Mouse (Mus musculus): ENCODE results near the gene Safb2. TPM values are rescaled to one million over a fixed set of nuclear protein-coding genes. Genes with fewer than 3 reads are reported as not detected.

The Safb2 gene
- polyA plus RNA-seq, 1 experiment, result 35.3 TPM

- Histone ChIP-seq H3K27me3 (ENCODE audit: control insufficient read depth, insufficient read depth, insufficient read length) (no peaks in the 10 kb centered on the region), H3K79me2 (ENCODE audit: control insufficient read depth, insufficient read depth) (no peaks in the 10 kb centered on the region), H3ac (ENCODE audit: control insufficient read depth, insufficient read length) (no peak overlapping the region), H3K4me2 (ENCODE audit: low read depth) (no peak overlapping the region), H3K4me3 (no peak overlapping the region), H3K36me3 (ENCODE audit: control insufficient read depth, insufficient read depth) (peaks cover 2% of the 10 kb centered on the region)
- TF ChIP-seq E2F4 (IDR thresholded peaks at IDR 0.05; ENCODE audit: insufficient read depth), result no peak
- peak; percentile 79 for TF ChIP-seq POLR2AphosphoS2 (IDR thresholded peaks at IDR 0.05; ENCODE audit: insufficient read length, low read depth)
These were observed 25.9 kb downstream of the Safb2 start for GRCm38 (mm10) chr17:56558448-56558847.

DNA sequence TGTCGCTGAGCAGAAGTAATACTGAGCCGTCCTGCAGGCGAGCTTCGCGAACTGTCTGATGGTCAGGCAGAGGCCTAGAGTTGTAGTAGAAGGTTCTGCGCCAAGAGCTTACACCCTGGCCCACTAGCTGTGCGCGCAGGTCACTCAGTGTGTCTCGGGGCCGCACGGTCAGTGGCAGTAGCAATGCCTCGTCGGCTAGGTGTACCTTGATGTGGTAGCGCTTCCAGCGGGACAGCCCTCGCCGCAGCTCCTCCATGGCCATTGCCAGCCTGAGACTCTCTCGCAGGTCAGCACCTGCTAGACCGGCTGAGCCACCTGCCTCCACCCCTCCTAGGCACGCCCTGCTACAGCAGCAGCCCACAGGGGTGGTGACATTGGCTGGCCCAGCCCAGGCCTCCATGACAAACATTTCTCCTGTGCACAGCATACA is 30.2 kb downstream of the Safb2 start, which contains the start of gene Gm20219:
Gene Gm20219 (minus strand): TSS at position 266 of the 430 bp plus-strand sequence.
- Histone ChIP-seq H3K4me2 (ENCODE audit: low read depth) (no peak within 1 kb of the TSS), H3K36me3 (ENCODE audit: control insufficient read depth, insufficient read depth) (no peaks in the 10 kb centered on the region), H3K27me3 (ENCODE audit: control insufficient read depth, insufficient read depth, insufficient read length) (no peaks in the 10 kb centered on the region), H3K4me3 (no peak within 1 kb of the TSS), H3ac (ENCODE audit: control insufficient read depth, insufficient read length) (no peak within 1 kb of the TSS), H3K79me2 (ENCODE audit: control insufficient read depth, insufficient read depth) (no peaks in the 10 kb centered on the region)
- TF ChIP-seq TCF3 (IDR thresholded peaks at IDR 0.05; ENCODE audit: insufficient read length, low read depth), result no peak
- TF ChIP-seq CEBPB (IDR thresholded peaks at IDR 0.05; ENCODE audit: insufficient read depth, poor library complexity, severe bottlenecking), result no peak
- TF ChIP-seq E2F4 (IDR thresholded peaks at IDR 0.05; ENCODE audit: insufficient read depth), result no peak
- TF ChIP-seq USF1 (IDR thresholded peaks at IDR 0.05; ENCODE audit: low read depth), result no peak
- peak; percentile 26 for TF ChIP-seq POLR2AphosphoS2 (IDR thresholded peaks at IDR 0.05; ENCODE audit: insufficient read length, low read depth)
- TF ChIP-seq MAX (IDR thresholded peaks at IDR 0.05; ENCODE audit: low read depth), result no peak

DNA sequence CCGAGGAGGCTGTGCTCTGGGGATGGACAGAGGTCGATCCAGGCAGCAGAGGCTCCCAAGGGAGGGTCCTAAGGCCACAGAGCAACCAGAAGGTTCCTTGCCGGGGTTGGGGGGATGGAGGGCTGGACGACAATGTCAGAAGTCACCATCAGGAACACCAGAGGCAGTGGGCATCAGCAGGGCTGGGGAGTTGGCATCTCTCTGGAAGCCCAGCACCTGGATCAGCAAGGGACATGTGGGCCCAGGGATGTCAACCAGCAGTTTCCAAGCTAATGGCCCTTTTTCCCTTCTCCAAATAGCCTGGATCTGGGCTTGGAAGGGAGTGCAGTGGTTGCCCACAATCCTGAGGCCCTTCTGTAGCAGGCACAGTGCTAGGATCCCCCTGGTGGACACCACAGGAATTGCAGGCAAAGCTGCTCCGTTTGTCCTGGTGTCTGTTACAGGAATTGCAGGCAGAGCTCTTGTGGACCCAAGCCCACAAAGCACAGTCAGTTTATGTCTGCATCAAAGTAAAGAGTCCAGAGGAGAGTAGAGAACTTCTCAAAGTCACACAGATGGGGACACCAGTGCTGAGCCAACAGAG is 31.5 kb downstream of the Safb2 start:
- H3K4me2 ChIP-seq (ENCODE audit: low read depth), result no peak overlapping the region
- no peaks in the 10 kb centered on the region for H3K79me2 ChIP-seq (ENCODE audit: control insufficient read depth, insufficient read depth)
- H3K27me3 ChIP-seq (ENCODE audit: control insufficient read depth, insufficient read depth, insufficient read length), result no peaks in the 10 kb centered on the region
- H3K36me3 ChIP-seq (ENCODE audit: control insufficient read depth, insufficient read depth), result no peaks in the 10 kb centered on the region
- no peak overlapping the region for H3K4me3 ChIP-seq
- H3ac ChIP-seq (ENCODE audit: control insufficient read depth, insufficient read length), result no peak overlapping the region
- TF ChIP-seq CEBPB (IDR thresholded peaks at IDR 0.05; ENCODE audit: insufficient read depth, poor library complexity, severe bottlenecking), result no peak
- TF ChIP-seq MYOG (IDR thresholded peaks at IDR 0.05; ENCODE audit: control insufficient read depth in 1 of 3, insufficient read depth in 1 of 3, insufficient read length in 2 of 3, low read depth in 2 of 3), result no peak
- no peak for TF ChIP-seq POLR2A (IDR thresholded peaks at IDR 0.05; ENCODE audit: insufficient read length, low read depth)
- TF ChIP-seq E2F4 (IDR thresholded peaks at IDR 0.05; ENCODE audit: insufficient read depth), result no peak
- no peak for TF ChIP-seq REST (IDR thresholded peaks at IDR 0.05; ENCODE audit: insufficient read depth, insufficient read length)
- TF ChIP-seq MYOD1 (IDR thresholded peaks at IDR 0.05; ENCODE audit: control insufficient read depth in 1 of 3, insufficient read length in 2 of 3, low read depth in 2 of 3), result no peak
- no peak for TF ChIP-seq POLR2AphosphoS2 (IDR thresholded peaks at IDR 0.05; ENCODE audit: insufficient read length, low read depth)

DNA sequence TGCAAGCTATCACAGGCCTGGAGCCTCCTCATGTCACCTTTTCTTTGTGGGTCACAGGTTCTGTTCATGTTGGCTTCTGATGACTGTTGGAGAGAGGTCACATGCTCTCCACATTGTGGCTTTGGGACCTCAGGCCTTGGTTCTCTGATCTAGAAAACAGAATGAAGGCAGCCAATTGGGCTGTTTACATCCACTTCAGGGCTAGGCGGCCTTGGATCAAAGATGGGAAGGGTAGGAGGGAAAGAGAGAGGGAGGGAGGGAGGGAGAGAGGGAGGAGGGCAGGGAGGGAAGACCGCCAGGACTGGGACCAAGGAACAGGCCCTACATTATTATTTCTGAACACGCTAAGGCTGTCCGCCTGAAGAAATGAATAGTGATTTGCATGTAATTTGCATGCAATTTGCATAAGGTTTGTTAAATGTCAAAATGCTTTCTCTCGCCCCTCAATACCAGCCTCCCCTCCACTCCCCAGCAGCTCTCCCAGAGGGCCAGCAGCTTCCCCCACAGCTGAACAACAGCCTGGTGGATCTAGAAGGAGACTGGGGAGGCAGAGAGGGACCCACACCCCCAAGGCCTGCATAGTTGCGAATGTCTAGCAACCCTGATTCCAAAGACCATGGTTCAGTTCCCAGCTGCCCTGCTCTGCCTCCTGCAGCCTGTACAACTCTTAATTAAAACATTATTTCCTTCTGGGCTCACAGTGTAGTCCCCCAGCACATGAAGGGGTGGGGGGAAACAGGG is 32.4 kb downstream of the Safb2 start:
- Histone ChIP-seq H3ac (ENCODE audit: control insufficient read depth, insufficient read length) (no peak overlapping the region), H3K27me3 (ENCODE audit: control insufficient read depth, insufficient read depth, insufficient read length) (no peaks in the 10 kb centered on the region), H3K4me2 (ENCODE audit: low read depth) (no peak overlapping the region), H3K36me3 (ENCODE audit: control insufficient read depth, insufficient read depth) (no peaks in the 10 kb centered on the region), H3K79me2 (ENCODE audit: control insufficient read depth, insufficient read depth) (no peaks in the 10 kb centered on the region), H3K4me3 (no peak overlapping the region)
- no peak for TF ChIP-seq SRF (IDR thresholded peaks at IDR 0.05; ENCODE audit: control insufficient read depth, insufficient read length, low read depth)
- no peak for TF ChIP-seq MAX (IDR thresholded peaks at IDR 0.05; ENCODE audit: low read depth)
- TF ChIP-seq USF1 (IDR thresholded peaks at IDR 0.05; ENCODE audit: low read depth), result no peak

DNA sequence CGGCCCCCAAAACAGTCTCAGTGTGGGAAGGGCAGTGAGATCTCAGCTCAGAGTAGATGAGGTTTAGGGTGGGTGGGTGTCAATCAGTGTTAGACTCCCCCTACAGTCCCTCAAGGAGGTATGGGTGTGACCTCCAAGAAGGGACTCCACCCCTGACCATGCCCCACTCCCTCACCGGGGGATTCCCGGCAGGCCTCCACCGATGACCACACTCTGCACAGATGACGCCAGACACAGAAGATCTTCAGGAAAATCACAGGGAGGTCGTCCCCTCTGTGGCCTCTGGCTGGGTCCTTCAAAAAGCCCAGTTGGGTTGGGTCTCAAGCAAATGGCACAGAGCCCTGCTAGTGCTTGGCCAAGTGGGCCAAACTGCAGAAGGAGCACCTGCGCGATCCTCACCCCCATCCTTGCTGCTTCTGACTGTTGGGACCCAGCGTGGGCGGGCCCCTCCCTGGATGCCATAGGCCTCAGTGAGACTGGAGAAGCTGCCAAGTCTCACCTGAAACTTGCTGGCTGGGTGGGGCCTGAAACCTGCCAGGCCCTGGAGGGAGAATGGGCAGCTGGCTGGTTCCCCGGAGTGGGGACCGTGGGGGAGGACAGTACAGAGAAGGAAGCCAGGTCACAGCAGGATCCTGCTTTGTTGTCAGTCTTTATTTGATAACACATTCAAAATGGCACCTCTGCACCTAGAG is 33.5 kb downstream of the Safb2 start:
- no peaks in the 10 kb centered on the region for H3K27me3 ChIP-seq (ENCODE audit: control insufficient read depth, insufficient read depth, insufficient read length)
- no peaks in the 10 kb centered on the region for H3K79me2 ChIP-seq (ENCODE audit: control insufficient read depth, insufficient read depth)
- H3K4me2 ChIP-seq (ENCODE audit: low read depth), result no peak overlapping the region
- no peak for TF ChIP-seq SRF (IDR thresholded peaks at IDR 0.05; ENCODE audit: control insufficient read depth, insufficient read length, low read depth)
- TF ChIP-seq TCF3 (IDR thresholded peaks at IDR 0.05; ENCODE audit: insufficient read length, low read depth), result no peak
- no peak for TF ChIP-seq POLR2AphosphoS2 (IDR thresholded peaks at IDR 0.05; ENCODE audit: insufficient read length, low read depth)
- TF ChIP-seq TCF12 (IDR thresholded peaks at IDR 0.05; ENCODE audit: insufficient read depth, poor library complexity, severe bottlenecking), result no peak
- TF ChIP-seq MYOG (IDR thresholded peaks at IDR 0.05; ENCODE audit: control insufficient read depth in 1 of 3, insufficient read depth in 1 of 3, insufficient read length in 2 of 3, low read depth in 2 of 3), result no peak
- no peak for TF ChIP-seq MAX (IDR thresholded peaks at IDR 0.05; ENCODE audit: low read depth)
- no peak for TF ChIP-seq REST (IDR thresholded peaks at IDR 0.05; ENCODE audit: insufficient read depth, insufficient read length)
- TF ChIP-seq CEBPB (IDR thresholded peaks at IDR 0.05; ENCODE audit: insufficient read depth, poor library complexity, severe bottlenecking), result no peak
- TF ChIP-seq MYOD1 (IDR thresholded peaks at IDR 0.05; ENCODE audit: control insufficient read depth in 1 of 3, insufficient read length in 2 of 3, low read depth in 2 of 3), result no peak
- no peak for TF ChIP-seq E2F4 (IDR thresholded peaks at IDR 0.05; ENCODE audit: insufficient read depth)
- TF ChIP-seq USF1 (IDR thresholded peaks at IDR 0.05; ENCODE audit: low read depth), result no peak
- no peak for TF ChIP-seq POLR2A (IDR thresholded peaks at IDR 0.05; ENCODE audit: insufficient read length, low read depth)
- no peaks in the 10 kb centered on the region for H3K36me3 ChIP-seq (ENCODE audit: control insufficient read depth, insufficient read depth)
- H3ac ChIP-seq (ENCODE audit: control insufficient read depth, insufficient read length), result no peak overlapping the region
- no peak overlapping the region for H3K4me3 ChIP-seq

All from myocyte (in vitro differentiated cells).